Mouse (Mus musculus) cerebral cortex, adult 2 months (tissue): ENCODE results near the gene Exoc6b.

Experiments
- WGBS: fragments of 180-500 bp; shearing (Covaris S2); methylation state at CpG from one replicate; pipeline ENCODE4 v1.1.7; 2018; 5-methylcytosine and 5-hydroxymethylcytosine counted together

Gene Exoc6b

GRCm38 (mm10) chr6:84867114-84867513 is 202.2 kb downstream of the Exoc6b start:
- WGBS, result 49% methylated on average over 4 of the region's 4 CpGs

GRCm38 (mm10) chr6:84864625-84865024 is 204.7 kb downstream of the Exoc6b start:
- WGBS, result 81% methylated on average over 3 of the region's 3 CpGs

GRCm38 (mm10) chr6:84863816-84864375 is 205.4 kb downstream of the Exoc6b start:
- WGBS, result 85% methylated on average over 1 of the region's 1 CpGs

- whole genome bisulfite sequencing, result 61% methylated on average over 7 of the region's 7 CpGs
Measured at GRCm38 (mm10) chr6:84845665-84846064, 223.6 kb downstream of the Exoc6b start.

GRCm38 (mm10) chr6:84807546-84807945 is 261.8 kb downstream of the Exoc6b start:
- WGBS, result 82% methylated on average over 7 of the region's 7 CpGs

GRCm38 (mm10) chr6:84806132-84806730 is 263.1 kb downstream of the Exoc6b start:
- WGBS, result 56% methylated on average over 2 of the region's 2 CpGs

GRCm38 (mm10) chr6:84798736-84799135 is 270.6 kb downstream of the Exoc6b start:
- 88% methylated on average over 3 of the region's 3 CpGs for WGBS

- 42% methylated on average over 2 of the region's 2 CpGs for WGBS
Measured at GRCm38 (mm10) chr6:84783994-84784393, 285.3 kb downstream of the Exoc6b start.

- 84% methylated on average over 5 of the region's 5 CpGs for WGBS
Measured at GRCm38 (mm10) chr6:84779987-84780386, 289.3 kb downstream of the Exoc6b start.

- 69% methylated on average over 5 of the region's 5 CpGs for WGBS
Measured at GRCm38 (mm10) chr6:84778970-84779369, 290.3 kb downstream of the Exoc6b start.

GRCm38 (mm10) chr6:84775908-84776307 is 293.4 kb downstream of the Exoc6b start:
- 60% methylated on average over 1 of the region's 1 CpGs for WGBS

- 80% methylated on average over 3 of the region's 3 CpGs for WGBS
Measured at GRCm38 (mm10) chr6:84755266-84755665, 314.0 kb downstream of the Exoc6b start.

GRCm38 (mm10) chr6:84751409-84751808 is 317.9 kb downstream of the Exoc6b start:
- 78% methylated on average over 2 of the region's 2 CpGs for WGBS

GRCm38 (mm10) chr6:84746847-84747395 is 322.4 kb downstream of the Exoc6b start:
- WGBS, result 60% methylated on average over 10 of the region's 10 CpGs

GRCm38 (mm10) chr6:84746193-84746846 is 323.0 kb downstream of the Exoc6b start:
- 77% methylated on average over 5 of the region's 5 CpGs for WGBS

- 93% methylated on average over 7 of the region's 7 CpGs for WGBS
Measured at GRCm38 (mm10) chr6:84745570-84745969, 323.7 kb downstream of the Exoc6b start.

GRCm38 (mm10) chr6:84742227-84742626 is 327.1 kb downstream of the Exoc6b start:
- 61% methylated on average over 3 of the region's 3 CpGs for WGBS

- 73% methylated on average over 3 of the region's 3 CpGs for WGBS
Measured at GRCm38 (mm10) chr6:84736942-84737341, 332.4 kb downstream of the Exoc6b start.

GRCm38 (mm10) chr6:84713171-84713570 is 356.1 kb downstream of the Exoc6b start:
- WGBS, result 90% methylated on average over 11 of the region's 11 CpGs

GRCm38 (mm10) chr6:84710831-84711230 is 358.5 kb downstream of the Exoc6b start:
- WGBS, result 86% methylated on average over 6 of the region's 6 CpGs

GRCm38 (mm10) chr6:84708631-84709030 is 360.7 kb downstream of the Exoc6b start:
- 57% methylated on average over 4 of the region's 4 CpGs for WGBS

GRCm38 (mm10) chr6:84699579-84699978 is 369.7 kb downstream of the Exoc6b start:
- WGBS, result 94% methylated on average over 5 of the region's 5 CpGs

GRCm38 (mm10) chr6:84698288-84698673 is 371.0 kb downstream of the Exoc6b start:
- 47% methylated on average over 1 of the region's 1 CpGs for WGBS
